Mouse (Mus musculus): ENCODE measurements at regions not wholly inside any gene's neighbourhood (a gene's known extent, or its start where the extent isn't known, plus 50 kb on each side); places are given as distances from the start of the nearest gene placed in this dataset.

DNA sequence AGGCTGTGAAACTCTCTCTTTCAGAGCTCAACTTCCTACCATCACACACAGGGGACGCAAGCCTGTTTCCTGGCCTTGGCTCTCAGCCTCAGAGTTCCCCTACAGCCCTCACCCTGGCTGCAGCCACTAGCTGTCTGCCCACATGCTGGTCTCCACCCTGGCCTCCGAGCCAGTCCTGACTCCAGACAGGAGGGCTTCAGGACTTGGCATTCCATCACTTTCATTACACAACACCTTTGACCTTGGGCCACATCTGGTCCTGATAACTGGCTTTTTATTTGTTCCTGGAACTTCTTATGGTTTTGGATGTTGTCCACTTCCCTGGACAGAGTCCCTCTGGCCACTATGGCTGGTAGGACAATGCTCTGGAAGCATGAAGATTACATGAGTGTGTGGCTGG, 602.9 kb downstream of the Pard3 start:
- TF ChIP-seq CTCF (IDR thresholded peaks at IDR 0.05; ENCODE audit: borderline replicate concordance, insufficient read depth, low read length) (no peak), POLR2A (IDR thresholded peaks at IDR 0.05; ENCODE audit: low read depth, low read length) (no peak)
